8 mouse cellular contexts compared by ENCODE assay signal in genomic region chr5:110839678-110840365, GRCm38 (mm10). TPM values are rescaled to one million over a fixed set of nuclear protein-coding genes. Genes with fewer than 3 reads are reported as not detected.
A peak's percentile ranks its signal among the peaks of the same experiment; 100 is the strongest.
DNase-seq lines count a peak whose midpoint lies in the region; ATAC-seq and TF ChIP-seq lines count a peak whose summit lies in the region.

Hscb (minus strand) TSS chr5:110839777.
Chek2 (plus strand) TSS chr5:110839979.

- peak; percentile 99 for ATAC-seq in cerebellum, adult (ENCODE audit: insufficient number of reproducible peaks, low FRiP score, low TSS enrichment)
- ATAC-seq in forebrain, embryonic 13.5 days = peak; percentile 100
- peak; percentile 89 for ATAC-seq in liver, postnatal 0 days
- peak; percentile 99 for ATAC-seq in neural tube, embryonic 14.5 days (ENCODE audit: low read depth)

- H3K9ac ChIP-seq in ES-Bruce4 (ENCODE audit: low read depth, poor library complexity, severe bottlenecking) = peak within 1 kb of the TSS; percentile 82
- peak within 1 kb of the TSS; percentile 78 for H3K9ac ChIP-seq in forebrain, embryonic 13.5 days
- peak within 1 kb of the TSS; percentile 83 for H3K9ac ChIP-seq in liver, postnatal 0 days (replicated peaks)
- H3K9ac ChIP-seq in neural tube, embryonic 14.5 days (replicated peaks; ENCODE audit: low read depth, low read length) = peak within 1 kb of the TSS; percentile 66

- under 1% methylated on average over 41 of the region's 41 CpGs for WGBS in forebrain, embryonic 13.5 days
- WGBS in large intestine, adult 2 months = under 1% methylated on average over 41 of the region's 41 CpGs
- whole genome bisulfite sequencing in liver, postnatal 0 days (ENCODE audit: insufficient replicate concordance) = 1% methylated on average over 41 of the region's 41 CpGs
- WGBS in neural tube, embryonic 14.5 days = 0% methylated on average over 41 of the region's 41 CpGs

- peak; percentile 99 for DNase-seq in heart, postnatal 10 days
- peak; percentile 99 for DNase-seq in large intestine, adult 2 months (ENCODE audit: low read depth, low spot score)
- peak; percentile 96 for DNase-seq in liver, postnatal 0 days
- peak; percentile 97 for DNase-seq in testis, postnatal 10 days (ENCODE audit: low spot score)

- no peak for TF ChIP-seq EP300 in ES-Bruce4 (IDR thresholded peaks at IDR 0.05; ENCODE audit: insufficient read depth, low read depth, low read length)
- TF ChIP-seq EP300 in liver, postnatal 0 days (IDR thresholded peaks at IDR 0.05; ENCODE audit: low read depth) = 0 out of 2 replicates have a peak, but pooled peaks have one; percentile 23

- H3K4me3 ChIP-seq in ES-Bruce4 (ENCODE audit: low read depth, low read length) = peak within 1 kb of the TSS; percentile 98
- H3K4me3 ChIP-seq in forebrain, embryonic 13.5 days = peak within 1 kb of the TSS; percentile 62
- peak within 1 kb of the TSS; percentile 91 for H3K4me3 ChIP-seq in liver, postnatal 0 days (ENCODE audit: low read depth, low read length)
- H3K4me3 ChIP-seq in neural tube, embryonic 14.5 days (ENCODE audit: low read depth, low read length) = peak within 1 kb of the TSS; percentile 69

- intact Hi-C loops in heart, postnatal 10 days (cut with DNase I) = loop anchor here (2.0 to 5.0 kb wide), 5 partner anchors 58 to 502 kb away; partner anchors contain the start of gene Pus1

- peaks cover 1% of the 10 kb centered on the region for H3K4me1 ChIP-seq in ES-Bruce4 (ENCODE audit: control insufficient read depth, insufficient read depth, low read length)
- peaks cover 21% of the 10 kb centered on the region for H3K4me1 ChIP-seq in forebrain, embryonic 13.5 days
- H3K4me1 ChIP-seq in liver, postnatal 0 days (ENCODE audit: insufficient read depth) = peaks cover 9% of the 10 kb centered on the region
- H3K4me1 ChIP-seq in neural tube, embryonic 14.5 days (ENCODE audit: control insufficient read depth, insufficient read depth, low read length) = peaks cover 10% of the 10 kb centered on the region; the same call in 1 of the 2 replicates

- peak within 1 kb of the TSS; percentile 83 for H3K4me2 ChIP-seq in forebrain, embryonic 13.5 days
- peak within 1 kb of the TSS; percentile 93 for H3K4me2 ChIP-seq in liver, postnatal 0 days (ENCODE audit: low read depth, low read length)
- peak within 1 kb of the TSS; percentile 76 for H3K4me2 ChIP-seq in neural tube, embryonic 14.5 days (ENCODE audit: low read depth, low read length)

- no peaks in the 10 kb centered on the region for H3K9me3 ChIP-seq in ES-Bruce4 (replicated peaks; ENCODE audit: control insufficient read depth, insufficient read depth, low read length, poor library complexity, severe bottlenecking)
- H3K9me3 ChIP-seq in forebrain, embryonic 13.5 days (replicated peaks) = no peaks in the 10 kb centered on the region; the same call in 1 of the 2 replicates
- H3K9me3 ChIP-seq in liver, postnatal 0 days (ENCODE audit: low read length) = no peaks in the 10 kb centered on the region
- no peaks in the 10 kb centered on the region for H3K9me3 ChIP-seq in neural tube, embryonic 14.5 days (ENCODE audit: control insufficient read depth, low read length)

- no peaks in the 10 kb centered on the region for H3K27me3 ChIP-seq in ES-Bruce4 (ENCODE audit: control insufficient read depth, insufficient read depth, low read length, poor library complexity, severe bottlenecking)
- no peaks in the 10 kb centered on the region for H3K27me3 ChIP-seq in forebrain, embryonic 13.5 days
- H3K27me3 ChIP-seq in liver, postnatal 0 days (ENCODE audit: insufficient read depth, low read length) = no peaks in the 10 kb centered on the region
- H3K27me3 ChIP-seq in neural tube, embryonic 14.5 days (ENCODE audit: control insufficient read depth, insufficient read depth, low read length) = no peaks in the 10 kb centered on the region; the same call in 1 of the 2 replicates

- TF ChIP-seq CTCF in ES-Bruce4 (IDR thresholded peaks at IDR 0.05; ENCODE audit: low read depth, low read length) = peak; percentile 22
- TF ChIP-seq CTCF in liver, postnatal 0 days (IDR thresholded peaks at IDR 0.05; ENCODE audit: low read depth) = peak; percentile 65

- TF ChIP-seq POLR2A in ES-Bruce4 (IDR thresholded peaks at IDR 0.05; ENCODE audit: insufficient read depth, low read length) = peak; percentile 59

- H3K27ac ChIP-seq in ES-Bruce4 (ENCODE audit: insufficient read depth, low read length) = peak within 1 kb of the TSS; percentile 79
- H3K27ac ChIP-seq in forebrain, embryonic 13.5 days = peak within 1 kb of the TSS; percentile 74
- H3K27ac ChIP-seq in liver, postnatal 0 days (ENCODE audit: low read depth) = peak within 1 kb of the TSS; percentile 88
- peak within 1 kb of the TSS; percentile 69 for H3K27ac ChIP-seq in neural tube, embryonic 14.5 days (ENCODE audit: low read depth, low read length)

- H3K36me3 ChIP-seq in ES-Bruce4 (ENCODE audit: control insufficient read depth, insufficient read depth, low read length, poor library complexity, severe bottlenecking) = peaks cover 29% of the 10 kb centered on the region
- H3K36me3 ChIP-seq in forebrain, embryonic 13.5 days (ENCODE audit: poor library complexity, severe bottlenecking) = peaks cover 18% of the 10 kb centered on the region; the same call in 1 of the 2 replicates
- peaks cover 15% of the 10 kb centered on the region for H3K36me3 ChIP-seq in liver, postnatal 0 days (replicated peaks; ENCODE audit: insufficient read depth, low read length)
- H3K36me3 ChIP-seq in neural tube, embryonic 14.5 days (ENCODE audit: control insufficient read depth, insufficient read depth, low read length) = no peaks in the 10 kb centered on the region

RNA-seq across cellular contexts. Expression of gene Hscb, which starts in this region (rescaled TPM):
- 41.5 and 46.6 TPM in 2 replicates for polyA plus RNA-seq in ES-Bruce4 (2011; ENCODE audit: insufficient read depth, insufficient read length, low read depth, missing spikeins)
- polyA plus RNA-seq in forebrain, embryonic 13.5 days (2015; fragmentation: Nextera tagmentation; extraction: Ambion mirVana) = 15.6 and 16.9 TPM in 2 replicates
- 10 to 100 TPM; 13.7 to 18.9 TPM for total RNA-seq in heart, postnatal 10 days (2021)
- 13.1 and 14.8 TPM in 2 replicates for polyA plus RNA-seq in large intestine, adult 2 months (2012; rRNA removed)
- polyA plus RNA-seq in liver, postnatal 0 days (2015; fragmentation: Nextera tagmentation; extraction: Ambion mirVana) = 41.5 and 47.7 TPM in 2 replicates
- 7.9 and 9.2 TPM in 2 replicates for polyA plus RNA-seq in neural tube, embryonic 14.5 days (2014; fragmentation: Nextera tagmentation; extraction: Ambion mirVana)

RNA-seq across cellular contexts. Expression of gene Chek2, which starts in this region (rescaled TPM):
- 95.0 and 107 TPM in 2 replicates for polyA plus RNA-seq in ES-Bruce4 (2011; ENCODE audit: insufficient read depth, insufficient read length, low read depth, missing spikeins)
- 25.9 and 28.9 TPM in 2 replicates for polyA plus RNA-seq in forebrain, embryonic 13.5 days (2015; fragmentation: Nextera tagmentation; extraction: Ambion mirVana)
- 1 to 10 TPM; 5.7 to 7.0 TPM for total RNA-seq in heart, postnatal 10 days (2021)
- polyA plus RNA-seq in large intestine, adult 2 months (2012; rRNA removed) = 8.2 and 13.4 TPM in 2 replicates
- polyA plus RNA-seq in liver, postnatal 0 days (2015; fragmentation: Nextera tagmentation; extraction: Ambion mirVana) = 9.2 and 13.2 TPM in 2 replicates
- polyA plus RNA-seq in neural tube, embryonic 14.5 days (2014; fragmentation: Nextera tagmentation; extraction: Ambion mirVana) = 3.6 and 4.3 TPM in 2 replicates

Comparison
In these comparisons a context has a peak if more than half of its experiments do, and no peak if none do; other contexts are left out.
1. Peak in every context shown above with its lines: DNase-seq, ATAC-seq, H3K4me3 ChIP-seq and H3K27ac ChIP-seq.